Mouse (Mus musculus) adrenal gland (tissue): ENCODE data around the gene 0610037L13Rik.

Source experiments
- intact Hi-C: fragments of 180-260 bp; cut with DNase I; formaldehyde crosslinking; loops from one replicate; pipeline ENCODE4 v1.15.1; 2025

The 0610037L13Rik gene

DNA sequence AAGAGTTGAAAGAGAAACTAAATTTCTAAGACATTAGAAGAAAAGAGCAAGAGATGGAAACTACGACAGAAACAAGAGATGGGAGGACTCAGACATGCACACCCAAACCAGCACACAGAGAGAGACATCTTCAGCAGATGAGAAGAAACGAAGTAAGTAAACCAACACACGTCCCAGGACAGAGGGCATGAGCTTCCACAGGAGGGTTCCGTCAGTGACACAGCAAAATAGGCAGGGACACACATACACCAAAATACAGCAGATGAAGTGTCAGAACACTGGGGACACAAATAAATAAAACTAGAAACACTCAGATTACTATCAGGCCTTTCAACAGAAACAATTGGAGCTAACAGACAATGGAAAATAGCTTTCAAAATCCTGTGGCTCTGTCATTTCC lies 20.4 kb downstream of the 0610037L13Rik start:
- intact Hi-C loops = no loop called here

DNA sequence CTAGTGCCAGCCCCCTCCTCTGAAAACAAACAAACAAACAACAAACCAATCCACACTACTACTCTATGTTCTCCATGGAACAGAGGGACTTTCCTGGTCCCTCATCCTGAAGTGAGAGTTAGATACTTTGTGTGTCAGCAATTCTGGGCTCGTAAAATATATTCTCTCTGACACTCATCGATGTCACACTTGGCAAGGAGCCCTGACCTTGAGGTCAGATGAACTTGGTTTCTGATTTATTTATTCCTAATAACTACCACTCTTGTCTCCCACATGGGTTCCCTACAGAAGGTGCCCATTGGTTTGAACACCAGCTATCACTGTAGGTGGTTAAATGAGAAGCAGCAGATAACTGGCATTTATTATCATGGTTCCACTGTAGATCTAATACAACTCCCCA lies 30.7 kb downstream of the 0610037L13Rik start:
- intact Hi-C loops = no loop called here

DNA sequence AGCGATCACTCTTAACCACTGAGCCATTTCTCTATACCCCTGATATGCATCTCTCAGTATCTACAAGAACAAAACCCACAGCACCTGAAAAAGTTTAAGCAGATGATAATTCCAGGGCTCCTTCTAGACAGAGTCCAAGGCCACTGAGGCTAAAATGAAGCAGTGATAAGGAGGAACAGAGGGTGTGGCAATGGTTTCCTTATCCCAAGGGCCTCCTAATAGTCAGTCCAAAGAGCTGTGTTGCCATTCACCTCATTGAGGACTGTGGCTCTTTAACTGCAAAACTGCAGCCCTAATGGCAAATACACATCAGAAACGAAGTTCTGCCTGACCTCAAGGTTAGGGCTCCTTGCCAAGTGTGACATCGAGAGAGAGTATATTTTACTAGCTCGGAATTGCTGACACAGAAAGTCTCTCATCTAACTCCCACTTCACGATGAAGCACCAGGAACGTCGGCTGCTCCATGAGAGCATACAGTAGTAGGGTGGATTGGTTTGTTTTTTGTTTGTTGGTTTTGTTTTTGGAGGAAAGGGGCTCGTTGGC lies 31.6 kb downstream of the 0610037L13Rik start:
- intact Hi-C loops = no loop called here

DNA sequence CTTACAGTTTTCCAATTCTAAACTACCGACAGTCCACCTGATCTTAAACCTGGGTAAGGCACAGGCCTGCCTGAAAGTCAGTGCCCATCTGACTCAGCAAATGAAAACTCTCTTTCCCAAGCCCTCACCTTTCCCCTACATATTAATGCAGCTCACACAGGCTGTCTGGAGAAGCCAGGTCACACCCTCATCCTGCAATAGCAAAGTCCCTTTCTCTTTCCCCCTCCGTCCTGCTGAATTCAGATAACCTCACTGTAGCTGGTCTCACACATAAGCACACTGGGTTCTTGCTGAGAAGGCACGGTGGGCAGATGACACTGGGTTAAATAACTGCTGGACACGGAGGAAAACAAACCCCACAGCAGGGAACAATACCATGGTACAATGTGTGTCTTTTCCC lies 32.3 kb downstream of the 0610037L13Rik start:
- intact Hi-C loops = no loop called here

DNA sequence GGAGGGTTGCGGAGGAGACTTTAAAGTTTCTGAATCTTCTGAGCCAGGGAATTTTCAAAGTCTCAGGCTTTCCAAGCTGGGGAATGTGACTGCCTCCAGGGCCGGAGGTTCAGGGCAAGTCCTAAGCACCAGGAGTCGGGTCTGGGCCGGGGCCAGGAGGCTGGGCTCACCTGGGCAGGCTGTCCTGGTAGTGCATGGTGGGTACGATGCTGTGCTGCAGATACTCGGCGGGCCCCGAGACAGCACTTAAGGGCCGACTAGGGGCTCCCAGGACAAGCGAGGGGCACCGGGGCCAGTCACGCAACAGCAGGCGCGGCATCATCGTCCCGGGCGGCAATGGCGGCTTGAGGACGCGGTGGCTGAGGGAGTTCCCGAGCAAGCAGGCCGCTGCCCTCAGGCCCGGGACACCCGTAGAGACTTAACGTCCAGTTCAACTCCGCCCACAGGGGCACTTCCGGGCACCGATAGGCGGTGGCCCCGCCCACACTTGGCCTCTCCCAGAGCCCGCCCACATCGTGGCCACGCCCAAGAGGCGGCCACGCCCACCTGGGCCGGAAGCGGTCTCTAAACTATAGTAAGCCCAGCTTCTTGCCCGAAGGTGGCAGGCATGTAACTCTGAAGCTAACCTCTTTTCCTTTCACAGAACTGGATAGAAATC lies 33.7 kb downstream of the 0610037L13Rik start, which contains the start of gene Cpt2:
TSS of gene Cpt2 (minus strand) at position 466 of the 658 bp plus-strand sequence.
- intact Hi-C loops = no loop called here

DNA sequence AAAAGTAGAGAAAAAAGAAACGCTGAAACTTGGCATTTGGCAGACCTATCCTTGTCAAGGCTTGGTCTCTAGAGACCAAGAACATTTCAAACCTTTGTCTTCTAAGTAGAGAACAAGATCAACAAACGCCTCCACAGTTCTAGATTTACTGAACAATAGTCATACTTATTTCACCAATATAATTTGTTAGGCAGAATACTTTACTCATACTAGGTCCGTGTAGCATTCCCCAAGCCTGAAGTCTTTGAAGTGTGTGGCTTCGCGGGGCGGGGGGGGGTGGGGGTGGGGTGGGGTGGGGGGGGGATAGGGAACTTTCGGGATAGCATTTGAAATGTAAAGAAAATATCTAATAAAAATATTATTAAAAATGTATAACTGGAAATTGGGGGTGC lies 34.2 kb downstream of the 0610037L13Rik start:
- intact Hi-C loops = no loop called here

DNA sequence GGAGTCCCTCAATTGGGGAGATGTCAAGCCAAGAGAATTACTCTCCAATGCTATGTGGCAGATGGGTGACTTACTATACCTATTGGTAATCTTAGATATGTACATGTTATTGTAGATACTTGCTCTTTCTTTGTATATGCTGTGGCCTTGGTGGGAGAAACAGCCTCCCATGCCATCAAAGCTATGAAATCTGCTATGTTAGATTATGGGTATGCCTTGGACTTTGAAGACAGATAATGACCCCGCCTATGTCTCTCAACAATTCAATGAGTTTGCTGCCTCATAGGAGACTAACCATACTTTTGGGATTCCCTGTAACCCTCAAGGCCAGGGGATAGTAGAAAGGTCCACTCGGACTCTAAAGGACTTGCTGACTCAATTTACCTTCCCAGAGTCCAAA lies 38.7 kb downstream of the 0610037L13Rik start:
- intact Hi-C loops = no loop called here

DNA sequence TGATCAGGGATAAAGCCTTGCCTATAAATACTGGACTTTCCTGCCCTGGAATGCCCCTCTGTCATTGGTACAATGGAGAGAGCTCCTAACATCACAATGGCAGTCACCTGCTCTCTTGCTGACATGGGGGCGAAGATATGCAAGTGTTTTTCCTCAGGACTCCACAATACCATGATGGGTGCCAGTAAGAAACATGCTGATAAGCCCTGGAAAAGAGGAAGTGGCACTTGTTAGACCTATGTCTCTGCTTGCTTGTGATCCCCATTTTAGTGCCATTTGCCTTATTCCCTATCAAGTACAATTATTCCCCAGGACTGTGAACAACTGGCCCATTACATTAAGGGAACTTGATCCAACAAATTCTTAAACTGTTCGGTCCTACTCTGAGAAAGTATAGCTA lies 39.1 kb downstream of the 0610037L13Rik start:
- intact Hi-C loops = no loop called here

DNA sequence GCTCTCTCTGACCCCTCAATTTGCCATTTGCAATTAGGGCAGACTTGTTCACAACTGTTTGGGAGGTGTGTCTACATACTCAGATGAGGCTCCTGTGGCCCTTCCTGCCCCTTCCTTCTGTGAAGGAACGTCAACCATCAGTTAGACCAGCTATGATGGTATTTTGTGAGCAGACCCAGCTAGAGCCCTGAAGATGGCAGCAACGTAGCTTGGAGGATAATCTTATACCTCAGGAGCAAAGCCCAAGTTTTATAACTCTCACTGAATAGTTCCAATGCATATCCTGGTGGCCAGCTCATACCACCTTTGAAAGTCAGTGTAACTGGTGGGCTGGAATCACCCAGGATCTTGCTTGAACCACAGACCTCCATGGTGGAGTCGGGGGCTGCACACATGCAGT lies 41.8 kb downstream of the 0610037L13Rik start:
- intact Hi-C loops = no loop called here

DNA sequence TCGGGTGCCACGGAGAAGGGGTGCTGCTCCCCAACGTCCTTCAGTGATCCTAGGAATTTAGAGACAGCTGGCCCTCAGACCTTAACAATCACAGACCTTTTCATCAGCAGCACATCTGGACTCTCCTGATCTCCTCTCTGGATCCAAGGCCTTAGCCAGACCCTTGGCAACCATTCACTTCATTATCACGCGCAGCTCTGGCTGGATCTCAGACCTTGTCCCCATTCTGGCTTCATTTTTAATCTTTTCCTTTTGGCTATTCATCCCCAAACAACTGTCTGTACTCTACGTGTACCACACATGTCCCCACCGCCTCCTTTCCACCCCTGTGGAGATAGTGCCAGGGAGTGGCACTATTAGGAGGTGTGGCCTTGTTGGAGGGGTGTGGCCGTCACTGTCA lies 43.6 kb downstream of the 0610037L13Rik start:
- intact Hi-C loops = no loop called here

DNA sequence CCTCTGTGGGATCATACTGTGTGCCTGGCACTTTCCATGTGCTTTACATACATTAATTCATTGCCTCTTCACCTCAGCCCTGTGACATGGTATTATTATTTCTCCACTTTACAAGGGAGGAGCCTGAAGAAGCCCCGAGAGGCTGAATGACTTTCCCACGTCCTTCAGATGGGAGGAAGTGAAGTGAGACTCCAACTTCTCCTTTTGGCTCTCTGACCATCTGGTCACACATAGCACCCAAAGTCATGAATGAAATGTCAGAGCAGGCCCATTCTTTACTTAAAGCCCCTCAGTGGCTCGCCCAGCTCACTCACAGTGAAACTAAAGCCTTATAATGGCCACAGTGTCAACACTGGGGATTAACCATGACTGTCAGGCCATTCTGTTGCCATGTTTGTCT lies 45.6 kb downstream of the 0610037L13Rik start:
- intact Hi-C loops = loop anchor here (5.0 kb wide), 1 partner anchor 137 kb away; no protein-coding TSS in a partner anchor

DNA sequence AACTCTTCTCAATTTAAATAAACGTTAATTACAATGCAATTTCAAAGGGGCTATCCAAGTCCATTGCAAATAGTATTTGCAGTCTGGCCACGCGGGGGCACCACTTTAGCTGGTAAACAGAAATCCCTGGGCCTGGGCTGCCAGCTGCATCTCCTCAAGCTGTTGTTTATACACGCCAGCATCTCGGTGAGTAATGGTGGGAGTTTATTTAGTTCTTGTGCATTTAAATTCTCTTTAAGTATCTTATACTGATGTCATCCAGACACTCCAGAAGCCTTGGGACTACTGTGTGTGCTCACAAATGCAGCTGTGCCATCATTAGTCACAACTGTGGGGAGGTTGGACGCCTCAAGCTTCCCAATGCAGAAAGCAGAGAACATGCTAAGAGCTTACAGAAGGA lies 47.7 kb downstream of the 0610037L13Rik start:
- intact Hi-C loops = loop anchor here (5.0 kb wide), 1 partner anchor 135 kb away; no protein-coding TSS in a partner anchor

DNA sequence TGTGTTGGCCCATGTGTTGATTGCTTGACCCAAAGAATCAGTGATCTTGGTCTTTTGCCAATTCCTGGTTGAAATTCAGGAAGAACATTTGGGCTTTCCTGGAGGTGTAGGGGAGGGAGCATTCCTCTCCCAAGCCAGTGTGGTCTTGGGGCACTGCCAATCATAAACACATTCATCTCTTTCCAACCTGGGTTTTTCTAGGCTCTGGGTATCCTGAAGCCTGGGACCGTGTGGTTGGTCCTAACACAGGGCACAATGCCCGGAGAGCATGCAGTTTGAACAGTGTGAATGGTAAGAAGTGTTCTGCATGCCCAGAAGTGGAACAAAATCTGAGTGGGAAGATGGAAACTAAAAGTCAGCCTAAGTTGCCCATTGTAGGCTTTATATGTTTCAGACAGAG lies 48.5 kb downstream of the 0610037L13Rik start:
- intact Hi-C loops = loop anchor here (5.0 kb wide), 1 partner anchor 134 kb away; no protein-coding TSS in a partner anchor

DNA sequence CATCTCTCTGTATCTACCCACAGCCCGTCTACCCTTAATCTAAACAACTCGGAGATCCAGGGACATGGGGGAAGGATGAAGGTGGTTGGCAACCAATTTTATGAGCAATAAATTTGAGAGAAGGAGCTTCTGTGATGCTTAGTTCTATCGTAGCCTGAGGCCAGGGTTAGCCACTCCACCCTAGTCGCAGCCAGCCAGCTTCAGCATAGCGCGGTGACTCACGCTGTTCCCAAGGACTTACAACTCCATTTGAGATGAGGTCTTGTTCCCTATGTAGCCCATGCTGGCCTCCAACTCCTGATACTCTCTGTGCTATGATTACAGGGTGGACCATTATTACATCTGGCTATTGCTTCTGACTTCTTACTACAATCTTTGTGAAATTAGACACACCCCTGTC lies 53.1 kb downstream of the 0610037L13Rik start:
- intact Hi-C loops = no loop called here

DNA sequence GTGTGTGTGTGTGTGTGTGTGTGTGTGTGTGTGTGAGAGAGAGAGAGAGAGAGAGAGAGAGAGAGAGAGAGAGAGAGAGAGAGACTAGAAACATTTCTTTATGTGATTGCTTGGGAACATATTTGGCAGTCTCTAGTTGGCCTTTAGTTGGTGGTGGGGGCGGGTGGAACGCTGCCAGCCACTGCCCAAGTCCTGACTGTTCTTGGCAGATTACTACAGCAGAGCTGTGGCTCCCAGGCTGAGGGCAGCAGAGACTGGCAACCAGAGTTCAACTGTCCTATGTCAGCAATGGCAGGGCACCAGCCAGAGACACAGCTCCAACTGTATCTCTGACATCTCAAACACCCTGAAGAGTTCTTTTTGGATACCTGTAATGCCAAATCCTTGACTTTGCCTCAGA lies 54.5 kb downstream of the 0610037L13Rik start:
- intact Hi-C loops = no loop called here
